ENCODE assay signal across 18 mouse cellular contexts in genomic region chr8:97108719-97109391, GRCm38 (mm10).
"Had no signal": no experiment of that assay in that cellular context is flagged by ENCODE, and none has a peak within 500 bp of the region (broad histone marks: within the 10 kb centered on the region; RNA-seq: fewer than 3 reads in every experiment).

No protein-coding gene starts in this region.

- H3K4me1 ChIP-seq: limb, embryonic 10.5 days; limb, embryonic 13.5 days; liver, embryonic 12.5 days; liver, embryonic 15.5 days; lung, embryonic 15.5 days; megakaryocyte, embryonic 14.5 days had no signal

- H3K9ac ChIP-seq: limb, embryonic 13.5 days; liver, embryonic 12.5 days; liver, embryonic 15.5 days; lung, embryonic 15.5 days had no signal

- H3K4me3 ChIP-seq: layer of hippocampus, adult 2 months; limb, embryonic 10.5 days; limb, embryonic 13.5 days; liver, embryonic 12.5 days; liver, embryonic 15.5 days; lung, embryonic 15.5 days; megakaryocyte, embryonic 14.5 days had no signal

- H3K27ac ChIP-seq: kidney, postnatal 0 days; layer of hippocampus, adult 2 months; limb, embryonic 10.5 days; limb, embryonic 13.5 days; liver, embryonic 12.5 days; liver, embryonic 15.5 days; lung, embryonic 15.5 days had no signal

- H3K27me3 ChIP-seq: limb, embryonic 13.5 days; liver, embryonic 12.5 days; liver, embryonic 15.5 days; lung, embryonic 15.5 days; megakaryocyte, embryonic 14.5 days had no signal

- DNase-seq: kidney, postnatal 25 days; layer of hippocampus, adult 9-11 months; liver; lung, adult 18-20 months; lung, postnatal 10 days; lung, postnatal 36 days; thymus, adult 18-20 months; thymus, postnatal 36 days had no signal

- H3K4me2 ChIP-seq: limb, embryonic 13.5 days; liver, embryonic 12.5 days; liver, embryonic 15.5 days; lung, embryonic 15.5 days; midbrain, embryonic 11.5 days had no signal

- H3K9me3 ChIP-seq: limb, embryonic 10.5 days; limb, embryonic 13.5 days; liver, embryonic 12.5 days; liver, embryonic 15.5 days; lung, embryonic 15.5 days; megakaryocyte, embryonic 14.5 days had no signal

- H3K36me3 ChIP-seq: limb, embryonic 10.5 days; limb, embryonic 13.5 days; liver, embryonic 12.5 days; liver, embryonic 15.5 days; lung, embryonic 15.5 days had no signal

- ATAC-seq: liver, embryonic 12.5 days; midbrain, embryonic 16.5 days had no signal
